Mouse (Mus musculus) heart, adult 9 months (tissue): ENCODE data around the gene Gm20897.
"Not testable (repeated sequence)": the region's sequence is repeated elsewhere in the genome, so short reads cannot be mapped to it uniquely, and the experiment has no call there.

ENCODE experiments used
- DNase-seq, 2 experiments: peaks; one replicate each; pipeline ENCODE4 v3.0.0; 2022; ENCODE audit warnings: low spot score in 2 of 2

Gm20897 gene

DNA sequence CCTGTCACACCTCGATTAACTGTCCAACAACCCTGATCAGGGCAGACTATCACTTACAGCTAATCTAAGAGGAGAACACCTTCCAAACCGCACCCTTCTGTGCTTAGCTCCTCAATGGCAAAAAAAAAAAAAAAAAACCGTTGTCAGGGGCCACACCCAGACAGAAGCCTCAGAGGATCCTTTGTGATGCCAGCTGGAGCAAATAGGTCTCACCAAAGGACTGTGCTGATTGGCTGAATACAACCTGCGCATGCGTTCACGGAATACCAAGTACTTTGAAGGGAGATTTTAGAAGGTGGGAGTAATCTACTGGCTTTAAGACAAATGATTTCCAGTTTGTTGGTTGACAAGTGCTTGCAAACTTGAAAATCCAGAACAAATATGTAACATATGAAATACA, at the start of gene Gm20897:
Gene Gm20897, minus strand, starts transcription at position 101 of the 400 bp plus-strand sequence.
- not testable (repeated sequence) for DNase-seq
